Mouse (Mus musculus): ENCODE measurements at regions not wholly inside any gene's neighbourhood (a gene's known extent, or its start where the extent isn't known, plus 50 kb on each side); places are given as distances from the start of the nearest gene placed in this dataset.

DNA sequence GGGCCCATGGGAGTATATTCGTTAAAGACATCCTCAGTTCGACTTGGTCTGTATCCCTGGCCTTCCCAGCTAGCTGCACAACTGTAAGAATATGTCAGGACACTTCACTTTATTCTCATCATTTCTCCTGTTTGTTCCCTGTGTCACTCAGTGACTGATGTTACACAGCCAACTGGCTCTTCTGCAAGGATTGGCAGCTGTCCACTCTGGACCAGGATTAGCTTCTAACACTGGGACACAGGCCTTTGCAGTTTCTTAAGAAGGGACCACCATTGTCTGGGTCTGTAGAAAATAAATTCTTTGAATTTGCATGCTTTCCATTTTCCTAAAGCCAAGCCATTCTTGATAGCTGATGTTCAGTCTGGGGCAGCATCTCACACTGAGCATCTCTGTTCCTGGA lies 622.1 kb upstream of the Camk1g start:
- H3K4me3 ChIP-seq (ENCODE audit: low read depth, low read length), result no peak overlapping the region
- 71% methylated on average over 2 of the region's 2 CpGs for WGBS

DNA sequence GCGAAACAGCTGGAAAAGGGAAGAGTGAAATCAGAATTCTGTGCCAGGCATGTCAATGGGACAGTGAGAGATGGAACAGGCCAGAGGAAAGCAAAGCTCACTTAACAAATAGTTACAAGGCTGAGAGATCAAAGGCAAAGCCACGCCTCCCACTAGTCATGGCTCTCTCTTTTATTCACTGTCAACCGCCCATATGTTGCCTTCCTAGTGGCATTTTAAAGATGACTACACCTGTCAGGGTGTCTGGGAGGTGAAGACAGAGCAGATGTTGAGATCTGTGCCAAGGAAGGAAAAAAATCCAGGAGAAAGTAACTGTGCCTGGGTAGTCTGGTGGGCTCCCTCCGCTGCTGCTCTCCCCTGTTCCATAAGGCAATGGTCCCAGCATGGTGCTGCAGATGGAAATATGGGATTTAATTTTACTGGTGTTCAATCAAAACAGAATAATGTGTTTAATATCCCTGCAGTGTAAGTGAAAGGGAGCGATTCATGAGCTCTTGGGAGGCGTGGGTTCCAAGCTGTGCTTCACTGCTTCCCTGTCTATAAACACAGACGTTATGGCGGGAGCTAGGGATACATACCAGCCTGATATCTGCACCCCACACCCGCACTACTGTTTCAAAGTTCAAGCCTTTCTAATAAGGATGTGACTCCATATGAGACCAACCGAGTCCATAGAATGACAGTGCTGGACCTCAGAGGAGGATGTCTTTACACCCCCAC lies 620.0 kb upstream of the Camk1g start:
- WGBS, result 66% methylated on average over 10 of the region's 10 CpGs

More for the DNA sequence above, 622.1 kb upstream of the Camk1g start:
- Histone ChIP-seq H3K27ac (ENCODE audit: insufficient read depth, low read depth, low read length) (no peak overlapping the region), H3K4me1 (ENCODE audit: control insufficient read depth, insufficient read depth, insufficient read length, low read length) (no peaks in the 10 kb centered on the region), H3K27me3 (ENCODE audit: control insufficient read depth, insufficient read depth, low read length) (no peaks in the 10 kb centered on the region), H3K36me3 (ENCODE audit: control insufficient read depth, insufficient read depth, low read length) (no peaks in the 10 kb centered on the region)
- no peak for TF ChIP-seq CTCF (IDR thresholded peaks at IDR 0.05; ENCODE audit: extremely low read depth, insufficient read length, insufficient replicate concordance, low read depth, low read length)
- TF ChIP-seq POLR2A (IDR thresholded peaks at IDR 0.05; ENCODE audit: low read depth, low read length), result no peak

DNA sequence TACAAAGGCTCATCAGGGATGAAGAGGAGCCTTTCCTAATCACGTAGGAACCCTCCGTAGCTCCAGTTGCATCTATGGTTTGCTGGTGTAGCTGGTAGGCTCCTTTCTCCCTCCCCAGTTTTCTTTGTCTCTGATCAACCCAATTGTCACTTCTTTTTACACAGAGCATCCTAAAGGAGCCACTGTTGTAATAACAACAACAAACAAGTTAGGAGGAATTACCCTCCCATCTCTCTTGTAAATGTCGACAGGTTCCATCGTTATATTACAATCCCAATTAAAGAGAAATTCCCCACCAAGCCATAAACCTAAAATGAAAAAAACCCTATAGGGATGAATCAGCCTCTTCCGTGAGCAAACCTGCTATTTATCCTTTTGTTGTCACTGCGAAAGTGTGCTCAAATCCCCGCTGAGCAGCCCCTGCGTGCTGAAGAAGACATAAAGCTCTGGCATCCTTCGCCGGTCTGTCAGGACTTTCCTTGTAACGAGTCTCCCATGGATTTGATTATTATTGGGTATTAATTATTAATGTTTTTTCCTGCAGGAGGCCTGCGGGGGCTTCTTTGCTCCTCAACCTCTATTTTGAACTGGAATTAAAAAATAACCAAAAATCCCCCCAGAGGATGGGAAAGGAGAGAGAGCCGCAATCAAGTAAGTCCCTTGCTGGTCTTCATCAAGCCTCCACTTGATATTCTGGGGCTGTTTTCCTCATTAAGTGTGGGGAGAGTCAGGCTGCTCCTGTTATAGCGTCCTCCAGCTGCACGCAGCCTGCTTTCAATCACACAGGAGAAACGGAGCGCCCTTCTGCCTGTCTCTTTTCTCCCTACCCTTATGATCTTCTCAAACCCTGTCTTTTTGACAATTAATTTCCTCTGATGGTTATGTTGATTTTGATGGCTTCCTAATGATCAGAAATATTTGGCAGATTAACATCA lies 619.1 kb upstream of the Camk1g start:
- WGBS, result 55% methylated on average over 17 of the region's 17 CpGs
- Histone ChIP-seq H3K4me3 (ENCODE audit: low read depth, low read length) (no peak overlapping the region), H3K27me3 (ENCODE audit: control insufficient read depth, insufficient read depth, low read length) (no peaks in the 10 kb centered on the region), H3K4me1 (ENCODE audit: control insufficient read depth, insufficient read depth, insufficient read length, low read length) (no peaks in the 10 kb centered on the region), H3K27ac (ENCODE audit: insufficient read depth, low read depth, low read length) (no peak overlapping the region), H3K36me3 (ENCODE audit: control insufficient read depth, insufficient read depth, low read length) (no peaks in the 10 kb centered on the region)
- no peak for TF ChIP-seq CTCF (IDR thresholded peaks at IDR 0.05; ENCODE audit: extremely low read depth, insufficient read length, insufficient replicate concordance, low read depth, low read length)
- TF ChIP-seq POLR2A (IDR thresholded peaks at IDR 0.05; ENCODE audit: low read depth, low read length), result no peak

More for the DNA sequence above, 620.0 kb upstream of the Camk1g start:
- TF ChIP-seq POLR2A (IDR thresholded peaks at IDR 0.05; ENCODE audit: low read depth, low read length), result no peak
- Histone ChIP-seq H3K27me3 (ENCODE audit: control insufficient read depth, insufficient read depth, low read length) (no peaks in the 10 kb centered on the region), H3K4me3 (ENCODE audit: low read depth, low read length) (no peak overlapping the region), H3K27ac (ENCODE audit: insufficient read depth, low read depth, low read length) (no peak overlapping the region), H3K4me1 (ENCODE audit: control insufficient read depth, insufficient read depth, insufficient read length, low read length) (no peaks in the 10 kb centered on the region), H3K36me3 (ENCODE audit: control insufficient read depth, insufficient read depth, low read length) (no peaks in the 10 kb centered on the region)

DNA sequence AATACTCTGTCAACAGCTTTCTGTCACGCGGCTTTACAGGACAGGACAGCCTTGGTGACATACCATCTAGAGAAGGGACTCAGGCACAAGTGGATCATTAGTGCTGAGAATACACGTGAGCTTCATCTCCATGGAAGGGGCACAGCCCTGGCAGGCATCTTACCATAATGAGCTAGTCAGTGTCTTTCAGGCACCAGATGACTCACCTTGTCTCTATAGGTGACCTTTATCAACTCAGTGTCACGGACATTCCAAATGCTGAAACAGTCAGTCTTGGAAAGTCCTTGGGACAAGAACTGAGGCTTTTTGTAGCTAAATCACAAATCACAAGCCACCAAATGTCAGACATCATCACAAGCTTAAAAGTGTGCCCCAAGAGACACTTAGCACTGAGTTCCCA lies 610.5 kb upstream of the Camk1g start:
- no peaks in the 10 kb centered on the region for H3K4me1 ChIP-seq (ENCODE audit: control insufficient read depth, insufficient read depth, insufficient read length, low read length)
- H3K4me3 ChIP-seq (ENCODE audit: low read depth, low read length), result no peak overlapping the region
- no peak overlapping the region for H3K27ac ChIP-seq (ENCODE audit: insufficient read depth, low read depth, low read length)
- WGBS, result 78% methylated on average over 4 of the region's 4 CpGs
- no peaks in the 10 kb centered on the region for H3K27me3 ChIP-seq (ENCODE audit: control insufficient read depth, insufficient read depth, low read length)
- TF ChIP-seq CTCF (IDR thresholded peaks at IDR 0.05; ENCODE audit: extremely low read depth, insufficient read length, insufficient replicate concordance, low read depth, low read length) (no peak), POLR2A (IDR thresholded peaks at IDR 0.05; ENCODE audit: low read depth, low read length) (no peak)
- no peaks in the 10 kb centered on the region for H3K36me3 ChIP-seq (ENCODE audit: control insufficient read depth, insufficient read depth, low read length)

DNA sequence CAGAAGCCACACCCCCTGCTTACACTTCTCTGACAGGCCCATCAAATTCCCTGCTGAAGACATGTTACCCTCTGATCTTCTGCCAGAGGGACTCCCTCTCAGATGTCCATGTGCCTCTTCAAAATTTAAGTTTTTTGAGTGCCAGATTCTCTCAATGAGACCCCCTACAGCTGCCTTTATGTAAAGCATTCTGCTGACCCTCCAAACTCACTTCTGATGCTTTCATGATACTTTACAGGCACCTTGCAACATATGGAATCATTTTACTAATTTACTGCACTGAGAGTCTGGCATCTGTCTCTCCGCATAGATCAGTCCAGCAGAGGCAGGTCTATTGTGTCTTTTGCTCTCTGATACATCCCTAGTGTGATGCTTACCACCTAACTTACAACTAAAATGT lies 601.4 kb upstream of the Camk1g start:
- no peak overlapping the region for H3K4me3 ChIP-seq (ENCODE audit: low read depth, low read length)
- WGBS, result 88% methylated on average over 1 of the region's 1 CpGs

DNA sequence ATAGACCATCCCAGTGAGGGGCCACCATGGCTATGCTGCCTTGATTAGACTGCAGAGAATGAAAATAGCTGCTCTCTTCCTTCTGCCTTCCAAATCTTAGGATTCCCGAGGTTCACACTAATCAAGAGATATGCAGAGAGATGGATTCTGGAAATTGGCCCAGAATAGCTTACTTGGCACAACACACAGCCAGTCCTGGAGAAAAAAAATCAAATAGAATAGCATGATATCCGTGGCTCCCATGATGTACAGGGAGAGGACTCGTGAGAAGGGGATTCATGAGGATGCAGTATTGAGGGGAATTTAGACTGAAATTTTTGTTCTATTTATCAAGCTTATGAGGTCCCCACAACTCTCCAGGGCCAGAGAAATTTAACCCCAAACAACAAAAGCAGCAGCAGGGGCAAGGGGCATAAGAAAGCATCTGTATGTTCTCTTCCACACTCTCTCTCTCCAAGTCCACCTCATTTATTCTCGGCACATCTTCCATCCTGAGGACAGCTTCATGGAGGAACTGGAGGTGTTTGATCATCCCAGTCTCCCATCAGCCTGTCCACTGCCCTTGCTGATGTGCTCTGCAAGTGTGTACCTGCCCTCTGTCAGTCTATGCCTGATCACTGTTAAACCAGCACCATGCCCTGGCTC lies 599.3 kb upstream of the Camk1g start:
- Histone ChIP-seq H3K4me1 (ENCODE audit: control insufficient read depth, insufficient read depth, insufficient read length, low read length) (no peaks in the 10 kb centered on the region), H3K36me3 (ENCODE audit: control insufficient read depth, insufficient read depth, low read length) (no peaks in the 10 kb centered on the region), H3K27me3 (ENCODE audit: control insufficient read depth, insufficient read depth, low read length) (no peaks in the 10 kb centered on the region), H3K4me3 (ENCODE audit: low read depth, low read length) (no peak overlapping the region), H3K27ac (ENCODE audit: insufficient read depth, low read depth, low read length) (no peak overlapping the region)
- 71% methylated on average over 4 of the region's 4 CpGs for WGBS
- no peak for TF ChIP-seq POLR2A (IDR thresholded peaks at IDR 0.05; ENCODE audit: low read depth, low read length)
- TF ChIP-seq CTCF (IDR thresholded peaks at IDR 0.05; ENCODE audit: extremely low read depth, insufficient read length, insufficient replicate concordance, low read depth, low read length), result no peak

More for the DNA sequence above, 601.4 kb upstream of the Camk1g start:
- no peaks in the 10 kb centered on the region for H3K4me1 ChIP-seq (ENCODE audit: control insufficient read depth, insufficient read depth, insufficient read length, low read length)
- TF ChIP-seq POLR2A (IDR thresholded peaks at IDR 0.05; ENCODE audit: low read depth, low read length), result no peak
- no peak for TF ChIP-seq CTCF (IDR thresholded peaks at IDR 0.05; ENCODE audit: extremely low read depth, insufficient read length, insufficient replicate concordance, low read depth, low read length)
- H3K36me3 ChIP-seq (ENCODE audit: control insufficient read depth, insufficient read depth, low read length), result no peaks in the 10 kb centered on the region
- no peaks in the 10 kb centered on the region for H3K27me3 ChIP-seq (ENCODE audit: control insufficient read depth, insufficient read depth, low read length)
- H3K27ac ChIP-seq (ENCODE audit: insufficient read depth, low read depth, low read length), result no peak overlapping the region

Data from small intestine, adult 2 months (tissue).